Mouse (Mus musculus) adipocyte (in vitro differentiated cells): ENCODE results near the gene Dennd5b.
"Not testable (repeated sequence)": the region's sequence is repeated elsewhere in the genome, so short reads cannot be mapped to it uniquely, and the experiment has no call there.

ENCODE experiments used
- DNase-seq: peaks from one replicate; pipeline ENCODE4 v3.0.0-alpha.2; 2016; ENCODE audit warnings: low spot score

The Dennd5b gene

GRCm38 (mm10) chr6:148946881-148947405 is 154.5 kb downstream of the Dennd5b start:
- no peak for DNase-seq

DNA sequence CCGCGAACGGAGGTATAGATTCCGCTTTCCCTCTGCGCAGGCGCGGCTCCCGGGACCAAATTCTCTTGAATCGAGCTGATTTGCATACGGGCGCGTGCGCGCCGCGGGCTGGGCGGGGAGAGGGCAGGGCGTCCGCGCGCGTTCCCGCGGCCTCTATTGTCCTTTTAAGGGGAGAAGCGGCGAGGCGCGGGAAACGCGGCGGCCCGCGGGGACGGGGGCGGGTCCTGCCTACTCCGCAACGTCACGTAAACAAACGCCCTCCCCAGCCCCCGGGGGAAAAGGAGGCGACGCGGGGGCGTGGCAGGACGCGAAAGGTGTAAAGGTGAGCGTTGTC is 155.1 kb downstream of the Dennd5b start, which contains the start of gene Sinhcaf:
Gene Sinhcaf (minus strand): TSS at position 59 of the 334 bp plus-strand sequence.
- peak; percentile 92 for DNase-seq

- no peak for DNase-seq
Measured at GRCm38 (mm10) chr6:148945509-148946408, 155.7 kb downstream of the Dennd5b start.

DNA sequence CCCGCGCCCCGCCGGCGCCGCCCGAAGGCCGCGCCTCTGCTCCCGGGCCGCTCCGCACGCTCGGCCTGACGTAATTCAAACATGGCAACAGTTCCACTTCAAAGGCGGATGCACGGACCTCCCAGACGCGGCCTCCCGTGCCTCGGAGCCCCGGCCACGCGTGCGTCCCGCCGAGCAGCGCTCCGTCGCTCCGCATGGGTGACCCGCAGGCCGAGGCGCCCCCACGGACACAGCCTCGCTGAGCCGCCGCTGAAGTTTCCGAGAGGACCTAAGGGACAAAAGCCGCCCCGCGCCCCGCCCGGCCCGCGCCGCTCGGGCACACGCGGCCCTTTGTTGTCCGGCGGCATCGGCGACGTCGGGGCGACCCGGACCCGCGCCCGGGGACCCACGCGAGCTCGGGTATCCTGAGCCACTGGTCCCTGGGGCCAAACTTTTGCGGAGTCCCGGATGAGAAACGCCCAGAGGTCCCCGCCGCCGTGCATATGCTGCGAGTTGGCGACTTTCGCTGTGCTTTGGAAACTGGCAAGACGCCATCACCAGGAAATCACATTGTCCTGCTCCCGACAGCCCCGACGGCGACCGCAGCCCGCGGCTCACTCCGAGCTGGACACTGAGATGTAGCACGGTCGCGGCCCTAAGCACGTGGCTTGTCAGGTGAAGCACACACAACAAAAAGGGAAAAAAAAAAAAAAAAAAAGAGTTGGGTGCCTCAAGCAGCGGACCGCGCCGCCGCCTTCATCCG is 156.5 kb downstream of the Dennd5b start:
- DNase-seq = peak; percentile 35

DNA sequence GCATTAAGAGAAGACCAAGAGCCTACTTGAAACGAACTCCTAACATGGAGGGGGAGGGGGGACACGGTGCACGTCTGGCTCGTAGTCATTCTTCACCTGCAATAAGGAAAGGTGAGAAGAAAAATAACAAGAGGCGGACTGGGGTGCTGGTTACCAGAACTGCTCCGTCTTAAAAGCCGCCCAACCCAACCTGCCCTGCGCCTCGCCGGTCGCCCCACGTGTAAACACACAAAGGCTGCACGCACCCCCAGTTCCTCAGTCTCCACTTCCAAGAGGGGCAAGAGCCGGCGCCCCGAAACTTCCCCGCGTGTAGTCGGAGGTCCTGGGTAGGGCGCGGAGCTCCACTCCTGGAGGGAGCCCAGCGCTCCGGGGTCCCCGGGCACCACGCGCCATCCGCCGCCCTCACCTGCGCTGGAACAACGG is 157.1 kb downstream of the Dennd5b start:
- DNase-seq = no peak

GRCm38 (mm10) chr6:148943695-148944094 is 157.8 kb downstream of the Dennd5b start:
- no peak for DNase-seq

GRCm38 (mm10) chr6:148942406-148942805 is 159.1 kb downstream of the Dennd5b start:
- no peak for DNase-seq

GRCm38 (mm10) chr6:148941880-148942279 is 159.6 kb downstream of the Dennd5b start:
- no peak for DNase-seq

DNA sequence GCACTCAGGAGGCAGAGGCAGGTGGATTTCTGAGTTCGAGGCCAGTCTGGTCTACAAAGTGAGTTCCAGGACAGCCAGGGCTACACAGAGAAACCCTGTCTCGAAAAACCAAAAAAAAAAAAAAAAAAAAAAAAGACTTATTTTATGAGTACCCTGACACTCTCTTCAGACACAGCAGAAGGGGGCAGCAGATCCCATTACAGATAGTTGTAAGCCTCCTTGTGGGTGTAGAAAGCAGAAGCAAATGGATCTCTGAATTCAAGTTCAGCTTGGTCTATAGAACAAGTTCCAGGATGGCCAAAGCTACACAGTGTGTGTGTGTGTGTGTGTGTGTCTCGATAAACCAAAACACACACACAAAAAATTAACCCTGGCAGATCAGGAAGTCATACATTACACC is 161.1 kb downstream of the Dennd5b start:
- DNase-seq = not testable (repeated sequence)
